Mouse (Mus musculus) embryo, embryonic 11 days (tissue): ENCODE data around the gene Cotl1.
A peak's percentile ranks its signal among the peaks of the same experiment; 100 is the strongest.
"Not testable (repeated sequence)": the region's sequence is repeated elsewhere in the genome, so short reads cannot be mapped to it uniquely, and the experiment has no call there.

ENCODE experiments used
- DNase-seq: peaks from one replicate; pipeline ENCODE4 v3.0.0-alpha.2; 2015

Cotl1 gene

GRCm38 (mm10) chr8:119840275-119840808 lies at the start of gene Cotl1:
Gene Cotl1, minus strand, starts transcription at chr8:119840544.
- peak; percentile 99 for DNase-seq

DNA sequence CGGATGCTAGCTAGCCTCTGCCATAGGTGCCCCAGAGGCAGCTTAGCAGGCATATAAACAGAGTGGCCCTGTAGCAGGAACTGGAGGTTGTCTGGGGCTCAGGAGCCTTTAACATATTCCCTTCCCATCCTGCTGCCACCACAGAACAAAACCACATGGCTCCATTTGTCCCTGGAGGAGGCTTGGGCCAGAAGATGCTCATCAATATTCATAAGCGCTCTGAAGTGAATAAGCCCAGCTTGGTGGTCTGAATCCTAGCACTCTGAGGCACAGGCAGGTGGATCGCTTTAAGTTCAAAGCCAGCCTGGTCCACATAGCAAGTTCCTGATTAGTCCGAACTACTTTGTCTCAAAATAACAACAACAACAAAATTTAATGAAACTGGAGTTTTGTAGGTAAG lies 47.7 kb upstream of the Cotl1 start:
- peak; percentile 37 for DNase-seq

DNA sequence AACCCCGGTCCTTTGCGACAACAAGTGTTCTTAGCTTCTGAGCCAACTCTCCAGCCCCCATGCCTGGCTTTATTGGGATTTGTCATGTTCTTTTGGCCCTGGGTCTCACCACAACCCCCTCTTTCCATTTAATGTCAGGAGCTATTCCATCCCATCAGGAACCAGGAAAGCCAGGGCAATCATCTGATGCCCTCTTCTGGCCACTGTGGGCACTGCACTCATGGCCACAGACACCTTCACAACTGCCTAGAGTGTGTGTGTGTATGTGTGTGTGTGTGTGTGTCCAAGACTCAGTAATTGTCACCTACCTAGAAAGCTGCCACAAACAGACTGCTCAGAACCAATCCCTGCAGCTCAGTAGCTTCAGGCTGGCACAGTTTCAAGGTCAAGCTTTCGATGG lies 46.8 kb upstream of the Cotl1 start:
- no peak for DNase-seq

DNA sequence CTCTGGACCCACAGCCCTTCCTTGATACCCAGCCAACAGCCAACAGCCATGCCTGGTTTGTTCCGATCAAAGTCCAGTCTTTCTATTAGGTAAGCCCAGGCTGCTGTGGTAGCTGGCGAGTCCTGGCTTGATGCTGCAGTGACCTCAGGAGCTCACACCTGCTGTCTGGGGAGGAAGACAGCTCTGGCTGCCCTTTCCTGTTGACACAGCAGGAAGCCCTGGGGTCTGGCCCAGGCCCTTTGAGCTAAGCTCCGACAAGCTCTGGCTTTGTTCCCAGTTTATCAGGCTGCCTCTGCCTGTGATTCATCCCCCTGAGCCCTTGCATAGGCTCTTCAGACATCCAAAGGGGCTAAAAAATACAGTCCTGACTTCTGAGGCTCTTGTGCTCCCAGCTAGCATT lies 45.3 kb upstream of the Cotl1 start:
- DNase-seq, result peak; percentile 50

DNA sequence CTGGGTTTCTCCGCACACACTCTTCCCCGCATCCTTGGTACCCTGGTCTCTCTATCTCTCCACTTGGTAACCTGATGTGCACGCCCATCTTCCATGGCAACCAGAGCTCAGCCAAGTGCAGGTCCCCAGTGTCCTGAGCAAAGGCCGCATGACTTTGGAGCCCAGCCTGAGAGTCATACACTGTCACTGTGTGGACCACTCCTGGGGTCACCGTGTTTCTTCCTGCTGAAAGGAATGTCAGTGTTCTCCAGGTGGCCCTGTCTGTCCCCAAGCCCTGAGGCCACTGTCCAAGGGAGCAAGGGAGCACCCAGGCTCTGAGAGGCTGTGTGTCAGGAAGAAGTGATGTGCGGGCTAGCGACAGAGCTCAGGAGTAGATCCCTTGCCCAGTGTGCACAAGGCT lies 42.9 kb upstream of the Cotl1 start:
- DNase-seq, result no peak

DNA sequence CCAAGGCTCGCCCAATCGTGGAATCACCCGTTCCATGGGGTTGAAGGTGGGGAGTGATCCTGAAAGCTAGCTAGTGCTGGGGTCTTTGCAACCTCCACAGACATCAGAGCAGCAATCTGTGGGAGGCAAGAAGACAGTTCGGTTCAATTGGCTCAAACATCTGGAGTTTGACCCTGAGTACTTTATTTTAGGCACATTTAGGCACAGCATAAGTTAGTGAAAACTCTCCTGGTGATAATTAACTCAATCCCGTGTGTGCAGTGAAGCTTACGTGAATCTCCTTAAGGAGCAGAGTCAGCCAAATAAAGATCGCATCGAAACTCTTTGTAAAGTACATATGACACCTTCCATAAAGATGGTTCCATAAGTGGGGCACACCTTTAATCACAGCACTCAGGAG lies 41.6 kb upstream of the Cotl1 start:
- DNase-seq, result no peak

DNA sequence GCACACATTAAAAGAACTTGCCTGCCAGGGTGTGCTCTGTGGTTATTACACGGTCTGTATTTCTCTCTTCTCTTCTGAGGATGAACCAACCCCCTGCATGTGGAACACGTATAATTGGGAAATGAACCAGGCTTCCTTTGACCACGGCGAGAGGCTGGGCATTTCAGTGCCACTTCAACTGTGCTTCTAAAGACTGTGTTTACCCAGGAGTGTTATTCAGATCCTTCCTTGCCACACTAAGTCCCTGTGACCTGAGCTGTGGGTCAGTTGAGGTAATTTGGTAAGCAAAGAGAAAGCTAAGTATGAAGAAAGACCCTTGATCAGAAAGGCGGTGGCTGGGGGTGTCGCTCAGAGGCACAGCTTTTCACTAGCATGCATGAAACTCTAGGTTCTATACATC lies 41.0 kb upstream of the Cotl1 start:
- no peak for DNase-seq

DNA sequence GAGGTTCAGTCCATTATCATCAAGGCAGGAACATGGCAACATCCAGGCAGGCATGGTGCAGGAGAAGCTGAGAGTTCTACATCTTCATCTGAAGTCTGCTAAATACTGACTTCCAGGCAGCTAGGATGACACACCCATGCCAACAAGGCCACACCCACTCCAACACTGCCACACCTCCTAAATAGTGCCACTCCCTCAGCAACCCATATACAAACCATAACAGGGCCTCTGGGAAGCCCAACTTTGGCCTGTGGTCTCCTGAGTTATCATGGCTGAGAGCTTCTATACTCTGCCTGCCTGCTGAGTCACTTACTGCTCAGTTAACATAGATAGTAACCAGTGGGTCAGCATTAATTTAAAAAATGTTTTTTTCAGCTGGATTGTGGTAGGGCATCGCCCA lies 32.8 kb upstream of the Cotl1 start:
- no peak for DNase-seq

DNA sequence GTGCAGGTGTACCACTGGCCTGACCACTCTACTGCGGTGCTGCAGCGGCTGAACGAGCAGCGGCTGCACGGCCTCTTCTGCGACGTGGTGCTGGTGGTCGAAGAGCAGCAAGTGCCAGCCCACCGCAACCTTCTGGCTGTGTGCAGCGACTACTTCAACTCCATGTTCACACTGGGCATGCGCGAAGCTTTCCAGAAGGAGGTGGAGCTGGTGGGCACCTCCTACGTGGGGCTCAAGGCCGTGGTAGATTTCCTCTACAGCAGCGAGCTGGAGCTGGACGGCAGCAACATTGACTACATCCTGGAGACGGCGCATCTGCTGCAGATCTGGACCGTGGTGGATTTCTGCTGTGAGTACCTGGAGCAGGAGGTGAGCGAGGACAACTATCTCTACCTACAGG lies 29.3 kb upstream of the Cotl1 start:
- no peak for DNase-seq

DNA sequence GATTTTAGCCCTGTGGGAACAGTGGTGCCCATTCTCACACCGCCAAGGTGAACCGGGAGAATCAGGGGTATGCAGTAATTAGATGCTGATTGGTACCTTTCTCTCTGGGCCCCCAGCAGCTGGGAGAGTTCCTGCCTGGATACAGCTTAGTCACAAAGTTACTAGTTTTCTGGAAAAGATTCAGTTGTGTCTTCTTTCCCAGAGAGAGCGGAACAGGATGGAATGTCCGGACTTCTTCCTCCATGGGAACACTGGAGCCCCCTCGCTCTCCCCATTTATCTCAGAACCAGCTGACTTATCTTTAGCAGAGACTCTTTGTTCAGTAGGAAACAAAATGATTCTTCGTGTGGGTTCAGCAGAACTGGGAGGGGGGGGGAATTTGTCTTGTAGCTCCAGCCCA lies 22.4 kb upstream of the Cotl1 start:
- no peak for DNase-seq

DNA sequence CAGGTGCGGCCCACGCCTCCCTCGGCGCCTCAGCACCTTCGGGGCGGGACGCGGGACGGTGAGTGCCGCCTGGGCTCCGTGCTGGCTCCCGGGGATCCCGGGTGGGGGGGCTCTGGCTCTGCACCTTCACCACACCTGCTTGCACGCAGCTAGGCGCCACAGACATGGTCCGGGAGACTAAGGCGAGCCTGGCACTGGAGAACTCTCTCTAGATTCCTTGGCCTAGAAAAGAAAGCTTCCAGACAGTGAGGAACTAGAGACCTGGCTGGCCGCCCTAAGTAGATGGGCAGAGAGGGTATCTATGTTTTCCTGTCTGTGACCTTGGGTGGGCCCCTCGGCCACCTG lies 22.0 kb upstream of the Cotl1 start:
- no peak for DNase-seq

DNA sequence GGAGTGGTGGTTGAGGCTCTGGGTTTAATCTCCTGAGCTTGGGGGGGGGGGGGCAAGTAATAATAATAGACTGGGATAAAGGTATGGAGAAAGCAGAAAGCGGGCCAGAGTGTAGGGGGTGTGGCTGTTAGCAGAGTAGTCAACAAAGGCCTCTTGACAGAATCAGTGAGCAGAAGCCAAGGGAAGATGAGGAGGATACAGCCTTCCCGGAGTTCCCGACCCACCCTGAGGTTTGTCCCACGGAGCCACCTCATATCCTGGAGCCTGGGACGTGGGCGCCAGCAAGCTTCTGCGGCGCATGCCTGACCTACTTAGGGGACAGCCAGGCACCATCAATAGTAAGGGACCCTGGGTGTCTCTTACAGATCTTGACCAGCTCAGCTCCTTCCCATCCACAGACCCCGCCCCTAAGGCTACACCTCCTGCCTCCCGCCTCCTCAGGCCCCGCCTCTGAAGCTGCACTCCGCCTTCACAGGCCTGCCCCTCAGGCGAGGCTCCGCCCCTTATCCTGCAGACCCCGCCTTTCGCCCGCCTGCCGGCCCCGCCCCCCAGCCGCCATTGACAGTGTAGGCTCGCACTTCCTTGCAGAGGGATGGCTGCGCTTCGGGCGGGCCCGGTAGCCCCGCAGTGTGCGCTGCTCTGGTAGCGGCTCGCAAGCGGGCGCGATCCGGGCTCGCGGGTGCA lies 21.5 kb upstream of the Cotl1 start, which contains the start of gene Klhl36:
Gene Klhl36 (plus strand): TSS at position 561 of the 684 bp plus-strand sequence.
- peak; percentile 97 for DNase-seq

- no peak for DNase-seq
Measured at GRCm38 (mm10) chr8:119857767-119858166, 17.4 kb upstream of the Cotl1 start.

- DNase-seq, result no peak
Measured at GRCm38 (mm10) chr8:119855656-119856055, 15.3 kb upstream of the Cotl1 start.

DNA sequence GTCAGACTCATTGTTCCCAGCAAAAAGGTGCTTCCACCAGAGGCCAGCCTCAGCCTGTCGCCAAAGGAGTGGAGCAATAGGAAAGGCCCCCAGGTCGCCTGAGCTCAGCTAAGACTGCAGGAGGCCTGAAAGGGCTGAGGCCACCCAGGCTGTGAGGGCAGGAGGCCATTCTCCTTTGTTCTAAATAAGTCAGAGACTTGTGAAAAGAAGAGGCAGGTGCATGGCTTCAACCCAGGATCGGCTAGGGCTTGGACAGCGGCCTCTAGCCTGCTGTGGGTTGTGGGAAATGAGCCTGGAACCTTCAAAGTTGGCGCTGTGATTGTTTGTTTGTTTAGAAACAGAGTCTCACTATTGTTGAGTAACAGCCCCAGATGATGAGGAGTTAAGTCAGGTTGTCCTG lies 13.7 kb upstream of the Cotl1 start:
- no peak for DNase-seq

DNA sequence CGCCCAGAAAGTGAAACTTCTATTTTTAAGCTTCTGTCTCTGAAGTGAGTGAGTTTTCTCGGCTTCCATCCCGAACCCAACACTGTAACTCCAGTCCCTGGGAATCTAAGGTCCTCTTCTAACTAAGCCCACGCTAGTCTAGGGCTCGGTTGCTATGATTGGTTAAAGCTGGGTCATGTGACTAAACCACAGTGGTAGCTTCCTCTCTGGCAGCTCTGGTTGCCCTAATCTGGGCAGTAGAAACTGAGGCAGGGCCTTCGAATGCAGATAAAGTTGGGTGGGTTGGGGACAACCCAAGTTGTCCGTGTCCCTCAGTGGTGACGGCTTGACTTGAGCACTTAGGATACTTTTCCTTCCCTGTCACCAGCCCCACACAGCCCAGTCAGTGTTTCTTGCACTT lies 13.2 kb upstream of the Cotl1 start:
- DNase-seq, result no peak

- DNase-seq, result no peak
Measured at GRCm38 (mm10) chr8:119847232-119847922, 7.0 kb upstream of the Cotl1 start.

- DNase-seq, result not testable (repeated sequence)
Measured at GRCm38 (mm10) chr8:119845741-119846140, 5.4 kb upstream of the Cotl1 start.

- DNase-seq, result no peak
Measured at GRCm38 (mm10) chr8:119844577-119844976, 4.2 kb upstream of the Cotl1 start.

DNA sequence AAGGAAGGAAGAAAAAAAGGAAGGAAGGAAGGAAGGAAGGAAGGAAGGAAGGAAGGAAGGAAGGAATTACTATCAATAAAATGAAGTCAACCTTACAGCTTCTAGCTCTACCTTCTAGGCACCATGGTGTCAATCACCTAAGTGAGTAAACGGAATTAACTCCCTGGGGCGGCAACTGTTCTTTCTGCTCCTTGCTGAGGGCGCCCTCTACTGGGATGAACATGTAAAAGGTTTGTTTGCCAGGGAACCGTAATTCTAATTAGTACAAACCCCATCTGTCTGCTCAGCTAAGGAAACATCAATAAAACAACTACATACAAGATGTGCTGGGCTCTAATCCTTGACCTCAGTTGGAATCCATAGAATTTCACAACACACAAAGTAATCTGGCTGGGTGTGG lies 3.1 kb upstream of the Cotl1 start:
- DNase-seq, result peak; percentile 87

- DNase-seq, result peak; percentile 52
Measured at GRCm38 (mm10) chr8:119840905-119841411, 614 bp upstream of the Cotl1 start.

DNA sequence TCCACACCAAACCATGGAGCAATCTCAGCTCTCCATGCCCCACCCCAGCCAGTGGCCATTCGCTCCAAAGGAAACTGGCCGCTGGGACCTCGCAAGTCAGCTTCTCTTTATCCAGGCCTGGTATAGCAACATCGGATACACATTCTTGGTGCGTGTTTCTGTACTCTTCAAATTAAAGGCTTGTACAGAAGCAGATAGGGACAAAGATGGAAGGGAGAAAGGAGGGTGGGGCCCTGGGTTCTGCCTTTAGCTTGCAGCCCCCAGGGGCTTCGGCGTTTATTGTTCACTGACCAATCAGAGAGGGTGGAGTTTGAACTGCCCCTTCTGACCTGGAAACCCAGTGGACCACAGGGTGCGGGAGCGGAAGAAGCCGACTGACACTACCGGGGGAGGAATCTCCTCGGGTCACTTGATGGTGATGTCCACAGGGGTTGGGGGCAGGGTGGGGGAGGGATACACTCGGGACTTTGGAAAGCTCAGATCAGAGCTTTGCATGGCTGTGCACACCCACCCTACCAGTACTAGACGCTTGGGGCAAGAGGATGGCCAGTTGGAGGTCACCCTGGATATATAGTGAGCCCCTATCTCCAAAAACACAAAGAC lies 824 bp downstream of the Cotl1 start:
- peak; percentile 63 for DNase-seq

DNA sequence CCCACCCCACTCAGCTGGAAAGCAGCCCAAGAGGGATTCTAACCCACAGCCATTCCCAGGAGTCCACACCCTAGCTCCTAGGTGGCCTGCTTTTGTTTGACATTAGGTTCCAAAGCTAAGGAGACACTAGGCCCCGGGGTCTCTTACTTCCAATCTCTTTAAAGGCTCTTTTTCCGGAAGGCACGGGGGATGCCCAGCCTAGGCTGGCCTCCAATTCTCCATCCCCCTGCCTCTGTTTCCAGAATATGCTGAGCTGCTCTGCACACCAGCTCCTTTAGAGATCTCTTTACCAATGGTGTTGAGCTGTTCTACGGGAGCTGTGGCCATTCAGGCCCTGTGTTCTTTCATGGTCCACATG lies 1.4 kb downstream of the Cotl1 start:
- no peak for DNase-seq
